Mouse (Mus musculus) brain, embryonic 14.5 days (tissue): Measurements from ENCODE around the gene Rprd1b.

Source experiments
- CTCF ChIP-seq: fragments of 200-500 bp; IDR thresholded peaks from 2 replicates; pipeline ENCODE4 v1.5.1; 2012; ENCODE audit warnings: inconsistent platforms, mild to moderate bottlenecking, moderate library complexity, borderline replicate concordance; ENCODE audit not compliant: insufficient read depth, insufficient read length; ENCODE audit errors: extremely low read depth
- POLR2A ChIP-seq: fragments of 200-500 bp; IDR thresholded peaks from 2 replicates; pipeline ENCODE4 v1.6.1; 2012; ENCODE audit warnings: mild to moderate bottlenecking, inconsistent platforms, borderline replicate concordance; ENCODE audit not compliant: poor library complexity, insufficient read depth, insufficient read length, severe bottlenecking; ENCODE audit errors: extremely low read depth

DNA sequence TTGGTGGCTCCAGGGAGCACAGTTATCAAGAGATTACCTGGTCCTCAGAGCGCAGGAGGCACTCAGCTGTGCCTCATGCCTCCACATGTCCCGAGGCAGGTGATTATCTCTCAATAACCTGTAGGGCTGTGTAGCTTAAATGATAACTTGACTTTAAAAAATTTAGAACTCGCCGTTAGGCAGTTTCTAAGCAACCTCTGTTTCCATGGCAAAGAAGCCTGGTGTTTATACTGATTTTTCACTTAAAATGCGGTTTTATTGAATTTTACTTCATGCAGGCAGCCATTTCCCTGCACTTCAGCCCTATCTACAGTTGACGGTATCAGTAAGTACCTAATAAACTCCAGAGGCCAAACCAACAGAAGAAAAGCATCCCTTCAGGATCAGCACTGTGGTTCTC is 42.1 kb upstream of the Rprd1b start:
- TF ChIP-seq POLR2A (no peak), CTCF (no peak)
